Mouse (Mus musculus) spleen, postnatal 14 days (tissue): Measurements from ENCODE around the gene Mettl7a3.
A peak's percentile ranks its signal among the peaks of the same experiment; 100 is the strongest.
"Not testable (repeated sequence)": the region's sequence is repeated elsewhere in the genome, so short reads cannot be mapped to it uniquely, and the experiment has no call there.

ENCODE experiments used
- DNase-seq, 2 experiments: peaks; one replicate each; pipeline ENCODE4 v3.0.0; 2021 to 2022; ENCODE audit warnings: low spot score in 2 of 2

Gene Mettl7a3

GRCm38 (mm10) chr15:100334629-100335028 lies at the start of gene Mettl7a3:
Gene Mettl7a3, plus strand, starts transcription at chr15:100334929.
- no peak for DNase-seq

DNA sequence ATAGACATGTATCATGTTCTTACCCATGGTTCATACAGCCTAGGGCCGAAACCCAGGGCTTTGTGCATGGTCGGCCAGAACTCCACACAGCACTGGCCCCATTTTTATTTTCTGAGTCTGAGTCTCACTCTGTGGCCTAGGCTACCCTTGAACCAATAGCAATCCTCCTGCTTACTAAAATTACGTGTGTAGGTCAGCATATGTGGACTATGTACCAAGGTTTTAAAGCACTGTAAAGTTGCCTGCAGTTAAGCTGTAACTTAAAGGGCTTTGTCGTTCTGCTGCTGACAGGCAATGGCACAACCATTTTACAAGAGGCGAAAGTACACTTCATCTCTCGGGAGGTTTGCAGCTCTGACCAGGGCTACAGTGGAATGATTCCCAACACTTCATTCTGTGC lies 45.7 kb upstream of the Mettl7a3 start:
- no peak for DNase-seq

DNA sequence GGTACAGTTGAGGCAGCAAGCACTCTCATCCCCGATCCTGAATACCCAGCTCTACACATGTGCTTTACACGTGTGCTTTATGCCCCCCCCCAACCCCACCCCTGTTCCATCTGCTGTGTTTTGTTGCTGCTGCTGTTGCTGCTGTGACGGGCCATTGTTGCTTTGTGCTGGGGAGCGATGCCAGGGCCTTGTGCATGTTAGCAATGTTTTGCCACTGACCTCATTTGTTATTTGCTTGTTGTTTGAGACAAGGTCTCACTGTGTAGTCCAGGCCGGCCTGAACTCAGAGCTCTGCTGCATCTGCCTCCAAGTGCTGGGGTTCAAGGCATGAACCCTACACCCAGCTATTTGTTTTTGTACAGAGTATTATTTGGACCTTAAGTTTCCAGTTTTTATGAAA lies 43.9 kb upstream of the Mettl7a3 start:
- no peak for DNase-seq

DNA sequence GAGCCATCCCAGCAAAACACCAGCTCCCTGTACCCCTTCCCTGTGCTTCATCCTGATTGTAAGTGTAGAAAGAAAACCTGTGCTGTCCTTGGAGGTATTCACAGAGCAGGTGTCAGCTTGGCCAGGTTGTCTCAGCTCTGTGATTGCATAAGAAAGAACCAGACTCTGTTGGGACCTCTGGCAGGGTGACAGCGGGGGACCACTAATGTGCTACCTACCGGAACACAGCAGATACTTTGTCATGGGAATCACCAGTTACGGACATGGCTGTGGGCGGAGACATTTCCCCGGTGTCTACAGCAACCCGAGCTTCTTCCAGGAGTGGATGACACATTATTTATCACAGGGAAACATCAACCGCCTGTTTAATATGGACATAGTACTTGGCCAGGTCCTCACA lies 42.4 kb upstream of the Mettl7a3 start:
- DNase-seq, result no peak

- no peak for DNase-seq
Observed at GRCm38 (mm10) chr15:100297856-100298255, 36.9 kb upstream of the Mettl7a3 start.

DNA sequence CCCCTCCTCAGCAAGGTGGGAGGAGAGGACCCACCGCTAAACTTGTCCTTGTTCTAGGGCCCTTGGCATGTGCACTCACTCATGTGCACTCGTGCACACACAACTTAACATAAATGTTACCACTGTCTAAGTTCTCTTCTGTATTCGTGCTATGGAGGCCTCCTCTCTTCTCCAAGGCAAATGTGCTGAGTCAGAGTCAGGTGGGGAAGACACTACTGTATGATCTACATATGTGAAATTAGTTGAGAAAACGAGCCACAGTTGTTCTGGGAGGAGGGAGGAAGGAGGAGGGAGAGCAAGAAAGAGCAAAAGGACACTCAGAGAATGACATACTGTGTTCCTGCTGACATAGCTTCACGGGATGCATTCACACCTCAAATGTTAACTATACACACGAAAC lies 34.2 kb upstream of the Mettl7a3 start:
- no peak for DNase-seq

DNA sequence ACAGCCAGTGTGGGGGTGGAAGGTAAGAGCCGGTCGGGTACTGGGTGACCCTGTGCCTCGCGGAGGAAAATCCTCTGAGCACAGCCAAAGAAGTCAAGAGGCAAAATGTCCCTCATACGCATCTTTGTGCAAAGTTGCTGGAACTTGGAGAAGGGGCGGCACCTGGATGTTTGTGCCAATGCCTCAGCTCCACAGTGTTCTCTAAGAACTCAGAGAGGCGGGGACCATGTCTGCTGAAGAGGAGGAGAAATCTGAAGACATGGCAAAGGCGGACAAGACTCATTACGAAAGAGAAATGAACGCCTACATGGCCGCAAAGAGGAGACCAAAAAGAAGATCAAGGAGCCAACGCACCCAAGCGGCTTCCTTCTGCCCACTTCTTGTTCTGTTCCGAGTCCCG lies 33.2 kb upstream of the Mettl7a3 start:
- no peak for DNase-seq

DNA sequence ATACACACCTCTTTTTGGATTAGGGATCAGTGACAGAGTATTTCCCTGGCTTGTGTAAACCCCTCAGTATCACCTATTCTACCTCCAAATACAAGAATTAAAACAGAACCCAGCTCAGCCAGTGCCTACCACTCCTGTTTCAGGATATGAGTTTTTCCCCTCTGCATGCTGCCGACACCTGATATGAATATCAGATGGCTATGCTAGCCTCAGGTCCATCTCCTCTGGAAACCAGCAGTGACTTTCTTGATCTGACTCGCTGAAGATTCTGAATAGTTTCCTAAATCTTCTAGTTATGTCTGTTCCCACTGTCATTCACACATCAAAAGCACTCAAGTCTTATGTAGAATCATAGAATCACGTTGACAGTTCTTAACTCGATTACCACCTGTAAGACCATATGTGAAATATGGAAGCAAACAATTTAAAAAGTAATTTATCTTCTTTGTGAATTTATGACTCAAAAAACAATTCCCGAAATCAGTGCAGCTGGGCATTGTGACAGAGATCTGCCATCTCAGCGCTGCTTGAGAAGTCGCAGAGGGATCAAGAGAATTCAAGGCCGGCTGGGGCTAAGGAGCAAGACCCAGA lies 31.2 kb upstream of the Mettl7a3 start:
- no peak for DNase-seq

DNA sequence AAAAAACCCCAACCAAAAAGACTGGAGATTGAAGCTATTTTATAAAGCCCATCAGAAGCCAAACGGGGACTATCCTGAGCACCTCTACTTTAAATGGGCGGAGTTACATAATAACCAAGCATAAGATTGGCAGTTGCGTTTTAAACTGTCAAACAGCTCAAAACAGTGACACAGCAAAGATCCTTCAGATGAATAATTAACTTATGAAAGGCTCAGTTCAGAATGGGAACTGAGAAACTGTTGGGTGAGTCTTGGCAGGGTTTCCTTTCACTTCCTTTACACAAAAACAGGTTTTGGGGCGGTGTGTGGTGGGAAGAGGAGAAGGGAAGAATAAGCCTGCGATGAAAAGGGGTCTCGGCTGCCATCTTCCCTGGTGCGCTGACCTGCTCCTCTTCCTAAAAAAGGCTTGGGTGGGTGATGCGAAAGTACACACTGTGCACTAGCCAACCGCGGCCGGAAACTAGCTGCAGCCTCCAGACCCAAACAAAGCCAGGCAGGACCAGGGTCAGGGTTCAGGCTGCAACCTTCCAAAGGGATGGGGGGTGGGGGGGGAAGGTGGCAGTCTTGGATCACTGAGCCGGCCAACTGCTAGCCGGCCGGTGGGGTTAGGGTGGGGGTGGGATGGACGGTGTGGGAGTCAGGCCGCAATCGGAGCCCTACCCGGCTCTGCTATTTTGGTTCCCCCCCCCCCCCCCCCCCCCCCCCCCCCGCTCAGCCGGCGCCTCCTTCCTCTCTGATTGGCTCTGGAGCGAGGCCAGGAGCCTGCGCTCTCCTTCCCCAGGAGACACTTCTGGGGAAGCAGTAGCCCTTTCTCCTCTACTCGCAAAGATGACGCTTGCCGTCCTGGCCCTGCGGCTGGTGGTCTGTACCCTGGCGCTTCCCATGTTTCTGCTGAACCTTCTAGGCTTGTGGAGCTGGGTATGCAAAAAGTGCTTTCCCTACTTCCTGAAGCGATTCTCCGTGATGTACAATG lies 30.4 kb upstream of the Mettl7a3 start, which contains the start of gene Mettl7a1:
TSS of gene Mettl7a1 (plus strand) at position 122 of the 973 bp plus-strand sequence.
- peak; percentile 46 to 65 for DNase-seq

DNA sequence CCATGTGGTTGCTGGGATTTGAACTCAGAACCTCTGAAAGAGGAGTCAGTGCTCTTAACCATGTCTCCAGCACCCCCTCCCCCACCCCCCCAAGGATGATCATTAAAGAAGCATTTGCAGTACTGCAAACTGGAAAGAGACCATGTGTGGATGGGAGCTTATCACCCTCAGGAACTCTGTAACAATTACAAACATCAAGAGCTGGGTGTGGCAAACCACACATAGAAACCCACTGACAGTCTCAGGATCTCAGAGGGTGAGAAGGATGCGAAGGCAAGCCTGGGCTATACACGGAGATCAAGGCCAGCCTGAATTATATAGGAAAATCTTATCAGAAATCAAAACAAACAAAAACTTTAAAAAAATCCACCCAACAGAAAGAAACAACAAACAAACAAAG lies 28.5 kb upstream of the Mettl7a3 start:
- DNase-seq, result no peak

DNA sequence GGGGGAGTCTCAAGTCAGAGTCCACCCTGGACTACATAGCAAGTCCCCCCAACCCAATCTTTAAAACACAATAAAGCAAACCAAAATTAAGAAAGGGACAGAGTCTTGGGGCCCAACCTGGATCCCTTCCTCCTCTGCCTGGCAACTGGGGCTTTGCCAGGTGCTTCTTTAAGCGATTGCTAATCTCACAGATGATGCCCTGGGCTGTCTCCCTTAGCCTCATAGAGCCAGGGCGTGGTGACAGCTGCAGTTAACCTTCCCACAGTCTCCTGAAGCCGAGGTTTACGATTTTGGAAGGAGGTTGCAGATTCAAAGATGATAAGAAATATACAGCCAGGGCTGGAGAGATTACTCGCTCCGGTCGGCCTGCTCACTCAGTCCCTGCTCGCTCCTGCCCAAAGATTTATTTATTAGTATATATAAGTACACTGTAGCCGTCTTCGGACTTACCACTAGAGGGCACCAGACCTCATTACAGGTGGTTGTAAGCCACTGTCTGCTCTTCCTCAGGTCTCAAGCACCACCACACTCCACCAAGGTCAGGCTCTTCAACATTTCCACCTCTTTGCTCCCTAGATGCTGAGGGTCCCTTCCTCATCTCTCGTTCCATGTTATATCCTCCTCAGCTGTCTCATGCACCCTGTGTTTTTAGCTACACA lies 27.2 kb upstream of the Mettl7a3 start:
- DNase-seq, result peak in 1 of 2 experiments; percentile 22

DNA sequence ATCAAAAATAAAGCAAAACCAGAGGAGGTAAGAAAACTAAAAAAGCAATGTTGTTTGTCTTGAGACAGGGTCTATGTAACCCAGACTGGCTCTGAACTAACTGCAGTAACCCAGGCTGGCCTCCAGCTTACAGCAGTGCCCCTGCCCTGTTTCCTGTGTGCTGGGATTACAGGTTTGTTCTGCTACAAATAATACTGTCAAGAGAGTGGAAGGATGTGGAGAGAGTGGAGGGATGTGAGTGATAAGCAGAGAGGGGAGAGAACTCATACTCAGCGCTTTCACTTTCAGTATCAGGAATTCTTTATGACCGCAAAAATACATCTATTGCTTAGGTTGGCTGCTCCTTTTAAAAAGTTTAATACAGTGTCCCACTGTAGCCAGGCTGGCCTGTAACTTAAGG lies 22.4 kb upstream of the Mettl7a3 start:
- no peak for DNase-seq

DNA sequence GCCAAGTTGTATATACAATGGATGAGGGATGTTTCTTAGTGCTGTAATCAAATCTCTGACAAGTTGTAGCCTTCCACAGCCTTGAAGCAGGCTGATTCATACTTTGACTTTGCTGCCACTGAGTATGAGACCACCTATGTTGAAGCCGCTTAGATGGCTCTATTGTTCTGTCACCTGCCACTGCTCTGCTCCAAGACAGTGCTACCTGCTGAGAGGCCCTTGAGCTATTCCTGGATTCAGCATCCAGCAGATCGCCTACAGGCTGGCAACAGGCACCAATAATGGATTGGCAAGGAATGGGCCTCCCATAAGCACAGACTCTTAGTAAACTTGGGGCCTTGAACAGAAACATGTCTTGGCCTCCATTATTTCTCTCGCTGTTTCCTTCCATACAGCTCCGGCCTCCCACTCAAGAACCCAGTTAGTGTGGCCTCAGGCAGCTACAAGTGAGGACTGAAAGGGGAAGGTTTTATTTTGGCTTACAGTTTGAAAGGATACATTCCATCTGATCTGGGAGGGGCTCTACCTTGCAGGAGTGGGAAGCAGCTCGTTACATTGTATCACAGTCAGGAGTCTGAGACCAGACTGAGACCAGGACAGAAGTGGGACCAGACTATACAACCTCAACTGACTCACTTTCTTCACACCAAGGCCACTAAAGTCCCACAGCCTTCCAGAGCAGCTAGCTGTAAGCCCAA lies 20.1 kb upstream of the Mettl7a3 start:
- no peak for DNase-seq

DNA sequence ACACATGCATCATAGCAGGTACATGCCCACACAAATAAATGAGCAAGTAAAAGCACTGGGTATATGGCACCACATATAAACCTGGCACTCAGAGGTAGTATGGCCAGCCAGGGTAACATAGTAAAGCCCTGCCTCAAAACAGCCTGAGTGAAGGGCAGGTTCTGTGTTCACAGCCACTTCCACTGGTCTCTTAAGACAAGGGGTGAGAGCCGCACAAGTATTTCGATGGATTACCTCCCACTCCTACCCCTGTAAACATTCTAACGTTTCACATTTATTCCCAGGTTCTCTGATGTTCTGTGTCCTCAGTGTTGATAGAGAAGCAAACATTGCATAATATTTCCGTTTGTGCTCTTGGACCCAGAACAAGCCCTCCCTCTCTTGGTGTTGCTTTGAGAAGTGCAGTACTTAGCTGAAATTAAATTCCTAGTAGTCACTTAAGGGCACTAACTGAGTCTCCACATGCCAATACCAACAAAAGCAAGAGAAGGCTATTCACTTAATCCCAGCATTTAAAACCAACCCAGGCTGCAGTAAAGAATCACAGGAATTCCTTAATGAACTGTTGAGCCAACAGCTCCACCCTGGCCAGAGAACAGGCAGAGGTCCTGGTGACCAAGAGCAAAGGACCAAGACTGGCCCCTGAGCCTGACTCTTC lies 16.6 kb upstream of the Mettl7a3 start:
- not testable (repeated sequence) for DNase-seq

DNA sequence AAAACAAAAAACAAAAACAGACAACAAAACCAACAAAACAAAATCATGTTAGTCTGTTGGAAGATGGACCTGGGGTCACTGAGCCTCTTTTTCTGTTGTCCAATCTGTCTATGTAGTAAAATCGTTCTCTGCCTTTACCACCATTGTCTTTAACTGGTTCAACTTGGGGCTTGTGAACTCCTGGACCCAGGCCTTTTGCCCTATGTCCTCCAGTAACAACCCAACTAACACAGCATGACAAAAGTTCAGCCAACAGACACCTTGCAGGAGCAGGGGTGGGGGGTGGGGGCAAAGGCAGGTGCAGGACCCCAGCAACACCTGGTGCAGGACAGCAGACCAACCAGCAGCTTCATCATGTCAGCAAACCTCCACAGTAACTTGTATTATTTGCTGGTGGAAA lies 14.8 kb upstream of the Mettl7a3 start:
- no peak for DNase-seq

GRCm38 (mm10) chr15:100320295-100320905 lies 14.3 kb upstream of the Mettl7a3 start:
- no peak for DNase-seq

DNA sequence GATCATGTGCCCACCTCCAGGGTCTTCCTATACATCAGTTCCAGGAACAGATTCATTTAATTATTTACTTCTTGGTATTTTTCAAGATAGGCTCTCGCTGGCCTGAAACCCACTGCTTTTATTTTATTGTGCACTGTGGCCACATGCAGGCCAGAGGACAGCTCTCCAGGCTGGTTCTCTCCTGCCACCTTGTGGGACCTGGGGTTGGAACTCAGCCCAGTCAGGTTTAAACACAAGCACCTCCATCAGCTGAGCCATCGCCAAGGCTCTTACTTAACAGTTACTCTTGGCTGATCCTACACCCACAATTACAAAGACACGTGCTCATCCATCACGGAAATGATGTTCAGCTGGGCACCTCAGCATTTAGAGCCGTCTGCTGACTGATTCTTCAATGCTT lies 13.6 kb upstream of the Mettl7a3 start:
- DNase-seq, result no peak

DNA sequence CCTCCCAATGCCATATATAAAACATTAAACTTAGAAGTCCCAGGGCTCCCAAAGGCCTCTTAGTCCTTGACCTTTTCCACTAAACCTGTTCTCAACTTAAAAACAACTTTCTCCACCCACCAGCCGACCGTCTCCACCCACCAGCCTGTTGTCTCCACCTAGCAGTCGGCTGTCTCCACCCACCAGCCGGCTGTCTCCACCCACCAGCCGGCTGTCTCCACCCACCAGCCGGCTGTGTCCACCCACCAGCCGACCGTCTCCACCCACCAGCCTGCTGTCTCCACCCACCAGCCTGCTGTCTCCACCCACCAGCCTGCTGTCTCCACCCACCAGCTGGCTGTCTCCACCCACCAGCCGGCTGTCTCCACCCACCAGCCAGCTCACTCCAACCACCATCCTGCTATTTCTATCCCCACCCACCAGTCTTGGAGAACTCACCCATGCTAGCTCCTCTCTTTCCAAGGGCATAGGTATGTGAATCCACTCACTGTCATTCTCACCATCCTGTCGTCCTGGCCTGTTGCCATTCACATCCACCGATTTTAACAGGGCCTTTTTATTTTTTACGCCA lies 10.6 kb upstream of the Mettl7a3 start:
- no peak for DNase-seq

DNA sequence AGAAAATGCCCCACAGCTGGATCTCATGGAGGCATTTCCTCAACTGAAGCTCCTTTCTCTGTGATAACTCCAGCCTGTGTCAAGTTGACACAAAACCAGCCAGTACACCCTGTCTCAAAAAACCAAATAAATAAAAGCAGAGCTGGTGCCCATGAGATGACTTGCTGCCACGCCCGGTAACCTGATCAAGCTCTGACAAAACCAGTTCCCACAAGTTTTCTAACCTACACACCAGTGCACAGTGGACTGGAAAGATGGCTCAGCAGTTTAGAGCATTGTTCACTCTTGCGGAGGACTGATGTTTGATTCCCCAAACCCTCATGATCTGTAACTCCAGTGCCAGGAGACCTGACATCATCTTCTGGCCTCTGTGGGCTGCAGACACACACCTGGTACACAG lies 9.5 kb upstream of the Mettl7a3 start:
- no peak for DNase-seq

DNA sequence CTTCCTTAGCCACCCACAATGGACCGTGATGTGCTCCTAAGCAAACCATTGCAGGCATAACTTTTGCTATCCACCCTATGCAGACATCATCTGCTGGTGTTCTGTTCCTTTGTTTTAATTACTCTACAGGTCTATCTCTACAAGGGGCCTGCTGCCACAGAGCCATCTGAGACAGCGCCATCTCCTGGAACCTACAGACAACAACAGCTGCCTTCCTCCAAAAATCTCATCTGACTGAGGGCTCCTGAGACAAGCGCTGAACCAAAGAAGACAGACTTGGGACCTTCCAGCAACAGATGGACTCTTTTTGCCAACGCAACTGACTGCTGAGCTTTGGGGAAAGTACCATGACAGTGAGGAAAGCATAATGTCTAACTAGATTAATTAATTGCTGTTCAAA lies 6.6 kb upstream of the Mettl7a3 start:
- DNase-seq, result not testable (repeated sequence)

GRCm38 (mm10) chr15:100329336-100329735 lies 5.4 kb upstream of the Mettl7a3 start:
- DNase-seq, result not testable (repeated sequence)
